Mouse (Mus musculus): Measurements from ENCODE around the gene Arl5c.

- TF ChIP-seq CTCF (IDR thresholded peaks at IDR 0.05; ENCODE audit: low read depth, low read length) (no peak), POLR2A (IDR thresholded peaks at IDR 0.05; ENCODE audit: extremely low read depth, insufficient read depth, low read length) (no peak)
Measured at GRCm38 (mm10) chr11:98004161-98004560, 8.2 kb upstream of the Arl5c start.
